Comparison of ENCODE assay signal across 8 mouse cellular contexts in the genomic region with DNA sequence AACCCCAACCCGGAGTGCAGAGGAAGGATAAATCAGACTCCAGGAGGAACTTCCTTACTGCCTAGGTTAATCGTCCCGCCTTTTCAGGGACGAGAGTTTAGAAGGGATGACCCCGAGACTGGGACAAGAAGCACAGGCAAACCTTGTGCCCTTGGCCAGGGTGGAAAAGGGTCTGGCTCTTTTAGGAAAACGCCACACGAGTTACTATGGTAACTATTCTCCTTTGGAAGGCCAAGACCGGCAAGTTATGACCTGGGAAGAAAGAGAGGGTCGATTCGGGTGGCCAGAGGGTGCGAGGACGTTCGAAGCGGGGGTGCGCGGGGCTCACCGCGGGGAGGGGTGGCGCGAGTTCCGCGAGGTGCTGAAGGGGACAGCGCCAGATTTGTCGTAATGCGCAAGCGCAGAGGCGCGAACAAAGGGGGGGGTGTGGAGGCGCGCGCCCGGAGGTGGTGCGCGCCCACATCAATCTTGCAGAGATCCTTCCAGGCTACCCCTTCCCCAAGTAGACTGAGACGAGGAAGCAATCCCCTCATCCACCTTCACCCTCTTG. TPM values are rescaled to one million over a fixed set of nuclear protein-coding genes. Genes with fewer than 3 reads are reported as not detected.
A peak's percentile ranks its signal among the peaks of the same experiment; 100 is the strongest.
DNase-seq lines count a peak whose midpoint lies in the region; ATAC-seq lines count a peak whose summit lies in the region.

TSS of gene Psd (minus strand) at position 401 of the 550 bp plus-strand sequence.

- peaks cover 65% of the 10 kb centered on the region for H3K4me1 ChIP-seq in forebrain, embryonic 10.5 days
- H3K4me1 ChIP-seq in limb, embryonic 12.5 days (replicated peaks) = peaks cover 33% of the 10 kb centered on the region
- H3K4me1 ChIP-seq in midbrain, embryonic 14.5 days (ENCODE audit: control insufficient read depth, insufficient read depth, low read length) = peaks cover 40% of the 10 kb centered on the region

- H3K4me2 ChIP-seq in limb, embryonic 12.5 days = peak within 1 kb of the TSS; percentile 99
- peak within 1 kb of the TSS; percentile 99 for H3K4me2 ChIP-seq in midbrain, embryonic 14.5 days (ENCODE audit: low read length)

- no peaks in the 10 kb centered on the region for H3K9me3 ChIP-seq in forebrain, embryonic 10.5 days
- no peaks in the 10 kb centered on the region for H3K9me3 ChIP-seq in limb, embryonic 12.5 days
- no peaks in the 10 kb centered on the region for H3K9me3 ChIP-seq in midbrain, embryonic 14.5 days (ENCODE audit: control insufficient read depth, low read length)

- peak within 1 kb of the TSS; percentile 73 for H3K9ac ChIP-seq in limb, embryonic 12.5 days (replicated peaks)
- H3K9ac ChIP-seq in midbrain, embryonic 14.5 days (replicated peaks; ENCODE audit: low read length) = peak within 1 kb of the TSS; percentile 61

- WGBS in forebrain, embryonic 10.5 days = under 1% methylated on average over 35 of the region's 35 CpGs
- WGBS in limb, embryonic 12.5 days = under 1% methylated on average over 35 of the region's 35 CpGs
- 1% methylated on average over 35 of the region's 35 CpGs for WGBS in midbrain, embryonic 14.5 days

- DNase-seq in heart, adult 11 months = peak; percentile 94
- no peak for DNase-seq in heart, adult 8-10 months (ENCODE audit: low spot score)
- DNase-seq in adrenal gland, postnatal 25 days = peak; percentile 74
- DNase-seq in forebrain, embryonic 10.5 days (ENCODE audit: extremely low spot score, low spot score) = peak; percentile 75
- peak; percentile 80 for DNase-seq in induced T-regulatory cell, adult 2 months (ENCODE audit: low read depth)
- peak; percentile 90 for DNase-seq in midbrain, embryonic 14.5 days
- peak; percentile 32 for DNase-seq in yolk sac, embryonic 10.5 days (ENCODE audit: low spot score)

- H3K27me3 ChIP-seq in forebrain, embryonic 10.5 days (ENCODE audit: poor library complexity, severe bottlenecking) = peaks cover 81% of the 10 kb centered on the region
- peaks cover 68% of the 10 kb centered on the region for H3K27me3 ChIP-seq in limb, embryonic 12.5 days
- H3K27me3 ChIP-seq in midbrain, embryonic 14.5 days (ENCODE audit: control insufficient read depth, insufficient read depth, low read length) = no peaks in the 10 kb centered on the region

- H3K4me3 ChIP-seq in forebrain, embryonic 10.5 days = peak within 1 kb of the TSS; percentile 80
- H3K4me3 ChIP-seq in limb, embryonic 12.5 days (replicated peaks) = peak within 1 kb of the TSS; percentile 69
- peak within 1 kb of the TSS; percentile 67 for H3K4me3 ChIP-seq in midbrain, embryonic 14.5 days (replicated peaks; ENCODE audit: low read depth, low read length)

- ATAC-seq in limb, embryonic 12.5 days (ENCODE audit: insufficient number of reproducible peaks, insufficient read depth, low FRiP score, low TSS enrichment, low read depth) = no peak
- no peak for ATAC-seq in midbrain, embryonic 14.5 days (ENCODE audit: low FRiP score, low TSS enrichment)

- H3K36me3 ChIP-seq in forebrain, embryonic 10.5 days (replicated peaks) = peaks cover 19% of the 10 kb centered on the region
- peaks cover 15% of the 10 kb centered on the region for H3K36me3 ChIP-seq in limb, embryonic 12.5 days
- H3K36me3 ChIP-seq in midbrain, embryonic 14.5 days (ENCODE audit: control insufficient read depth, insufficient read depth, low read length) = peaks cover 23% of the 10 kb centered on the region

- peak within 1 kb of the TSS; percentile 91 for H3K27ac ChIP-seq in forebrain, embryonic 10.5 days
- H3K27ac ChIP-seq in limb, embryonic 12.5 days = peak within 1 kb of the TSS; percentile 84; the same call in 1 of the 2 replicates
- peak within 1 kb of the TSS; percentile 97 for H3K27ac ChIP-seq in midbrain, embryonic 14.5 days (replicated peaks; ENCODE audit: low read depth, low read length)

RNA-seq across cellular contexts. Expression of gene Psd, which starts in this region (rescaled TPM):
- under 1 TPM; 0.35 to 0.86 (median 0.53) TPM for total RNA-seq in heart, adult 8-10 months (2022)
- total RNA-seq in adrenal gland, postnatal 25 days (2021) = 8.6 and 12.7 TPM in 2 replicates
- 2.8 and 2.9 TPM in 2 replicates for polyA plus RNA-seq in forebrain, embryonic 10.5 days (2016; fragmentation: Nextera tagmentation; extraction: Ambion mirVana)
- 2.8 and 3.0 TPM in 2 replicates for polyA plus RNA-seq in limb, embryonic 12.5 days (2016; fragmentation: Nextera tagmentation; extraction: Ambion mirVana)
- polyA plus RNA-seq in midbrain, embryonic 14.5 days (2014; fragmentation: Nextera tagmentation; extraction: Ambion mirVana) = 112 and 144 TPM in 2 replicates

Comparison
In these comparisons a context has a peak if more than half of its experiments do, and no peak if none do; other contexts are left out.
1. RNA of gene Psd (polyA plus RNA-seq): 112 to 144 TPM in midbrain, embryonic 14.5 days; 2.8 to 3.0 TPM in limb, embryonic 12.5 days and 2.8 to 2.9 TPM in forebrain, embryonic 10.5 days; every median in the first group is over 10 times any median in the second.
2. Peak in every context shown above with its lines, with median percentiles within 50 percentile points of each other: H3K27ac ChIP-seq and H3K4me3 ChIP-seq.